Mouse (Mus musculus) lung, postnatal 0 days (tissue): Measurements from ENCODE around the gene Plcg1.

Source experiments
- CTCF ChIP-seq: IDR thresholded peaks from 2 replicates; pipeline ENCODE4 v1.5.1; 2016; ENCODE audit warnings: antibody characterized with exemption, mild to moderate bottlenecking
- EP300 ChIP-seq: IDR thresholded peaks from 2 replicates; pipeline ENCODE4 v1.6.1; 2016; ENCODE audit warnings: antibody characterized with exemption, mild to moderate bottlenecking, control low read depth

DNA sequence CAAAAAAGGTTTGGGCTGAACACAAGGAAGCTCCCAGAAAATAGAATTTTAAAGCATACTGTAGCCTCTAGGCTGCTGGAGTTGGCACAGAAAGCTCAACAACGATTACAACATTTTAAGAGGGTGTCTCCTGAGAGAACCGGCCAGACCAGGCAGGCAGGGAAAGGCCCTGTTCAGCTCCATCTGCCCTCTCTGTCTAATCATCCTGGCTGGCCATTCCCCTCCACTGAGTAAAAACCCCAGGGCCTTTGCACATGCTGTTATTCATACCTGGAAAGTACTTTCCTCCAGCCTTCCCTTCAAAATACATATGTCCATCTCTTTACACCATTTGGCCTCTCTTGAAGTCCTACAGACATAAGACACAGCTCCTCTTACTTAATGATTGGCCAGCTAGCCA, 1.7 kb upstream of the Plcg1 start:
- TF ChIP-seq CTCF (no peak), EP300 (no peak; the same call in 1 of the 2 replicates)
